Mouse (Mus musculus) CH12.LX (cell line): ENCODE results near the gene Cc2d2a.

ENCODE experiments used
- CHD2 ChIP-seq: IDR thresholded peaks from 2 replicates; pipeline ENCODE4 v1.6.1; 2011; ENCODE audit warnings: low read length, improper control_type of control experiment
- CTCF ChIP-seq, 2 experiments: IDR thresholded peaks in 1 of 2; conservative IDR thresholded peaks in 1 of 2; 2 replicates each; pipeline ENCODE4 v1.5.1; 2011 to 2012; ENCODE audit warnings: low read depth in 2 of 2, low read length in 2 of 2, improper control_type of control experiment in 1 of 2, inconsistent platforms in 1 of 2, mild to moderate bottlenecking in 1 of 2, moderate library complexity in 1 of 2
- E2F4 ChIP-seq: IDR thresholded peaks from 2 replicates; pipeline ENCODE4 v1.6.1; 2011; ENCODE audit warnings: low read depth, low read length, improper control_type of control experiment; ENCODE audit not compliant: insufficient replicate concordance
- ETS1 ChIP-seq: conservative IDR thresholded peaks from 2 replicates; pipeline ENCODE4 v1.6.1; 2012; ENCODE audit warnings: low read depth, mild to moderate bottlenecking, inconsistent platforms, low read length, improper control_type of control experiment, moderate library complexity
- JUN ChIP-seq: IDR thresholded peaks from 2 replicates; pipeline ENCODE4 v1.6.1; 2011; ENCODE audit warnings: low read depth, mild to moderate bottlenecking, low read length, improper control_type of control experiment, moderate library complexity; ENCODE audit not compliant: insufficient read depth
- MAX ChIP-seq: IDR thresholded peaks from 2 replicates; pipeline ENCODE4 v1.6.1; 2011; ENCODE audit warnings: low read length, improper control_type of control experiment
- MAZ ChIP-seq: IDR thresholded peaks from 2 replicates; pipeline ENCODE4 v1.6.1; 2012; ENCODE audit warnings: low read depth, mild to moderate bottlenecking, inconsistent platforms, low read length, improper control_type of control experiment, moderate library complexity
- RCOR1 ChIP-seq: conservative IDR thresholded peaks from 2 replicates; pipeline ENCODE4 v1.6.1; 2012; ENCODE audit warnings: low read depth, mild to moderate bottlenecking, inconsistent platforms, low read length, improper control_type of control experiment

- no peak for TF ChIP-seq CTCF (conservative IDR thresholded peaks at IDR 0.05 in 1 of 2, IDR thresholded peaks at IDR 0.05 in 1 of 2; ENCODE audit: low read depth in 2 of 2, low read length in 2 of 2)
- no peak for TF ChIP-seq RCOR1
- TF ChIP-seq JUN: no peak
- TF ChIP-seq E2F4: no peak
- TF ChIP-seq CHD2: no peak
- TF ChIP-seq MAX: no peak
- TF ChIP-seq ETS1: no peak
- TF ChIP-seq MAZ: no peak
Observed at GRCm38 (mm10) chr5:43621575-43622299, 40.4 kb upstream of the Cc2d2a start.
